Mouse (Mus musculus) thymus, adult 18-20 months (tissue): Measurements from ENCODE around the gene Foxd2.
A peak's percentile ranks its signal among the peaks of the same experiment; 100 is the strongest.

Experiments used
- DNase-seq, 2 experiments: peaks; one replicate each; pipeline ENCODE4 v3.0.0; 2022; ENCODE audit warnings: mixed read lengths in 2 of 2

The Foxd2 gene

DNA sequence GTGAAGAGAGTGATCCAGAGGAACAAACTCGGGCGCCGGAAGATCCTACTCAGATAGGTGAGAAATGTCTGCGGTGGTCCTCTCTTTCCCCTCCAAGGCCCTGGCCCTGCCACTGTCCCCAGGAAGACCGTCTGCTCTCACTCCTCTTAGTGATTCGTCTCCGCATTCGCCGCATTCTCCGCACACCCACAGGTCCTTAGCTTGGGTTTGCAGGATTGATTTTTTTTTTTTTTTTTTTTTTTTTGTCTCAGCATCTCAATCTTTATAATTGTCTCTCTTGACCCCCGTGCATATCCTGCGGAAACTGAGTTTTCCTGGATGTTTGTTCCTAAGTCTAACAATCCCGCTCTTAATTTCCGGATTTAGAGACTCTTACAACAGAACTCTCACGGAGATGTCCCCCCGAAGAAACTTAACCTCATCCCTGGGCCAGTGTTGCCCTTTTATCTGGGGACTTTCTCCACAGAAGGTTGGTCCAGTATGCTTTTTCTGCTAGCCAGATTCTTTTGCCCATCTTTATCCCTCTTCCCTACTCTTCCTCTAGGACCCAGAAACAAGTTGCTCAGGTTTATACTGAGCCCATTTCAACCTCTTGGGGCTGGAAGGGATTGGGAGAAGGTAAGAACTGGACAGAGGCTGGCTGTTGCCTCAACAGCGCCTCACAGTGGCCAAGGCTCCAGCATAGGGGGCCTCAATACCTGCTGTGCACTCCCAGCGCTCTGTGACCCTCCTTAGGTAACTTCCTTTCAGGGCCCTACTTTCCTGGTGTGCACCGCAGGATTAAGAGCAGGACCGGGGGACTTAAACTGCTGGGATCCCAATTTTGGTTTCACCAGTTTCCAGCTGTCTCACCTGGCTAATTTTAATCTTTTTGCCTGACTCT, 1.2 kb upstream of the Foxd2 start:
- DNase-seq: peak; percentile 28 to 37

DNA sequence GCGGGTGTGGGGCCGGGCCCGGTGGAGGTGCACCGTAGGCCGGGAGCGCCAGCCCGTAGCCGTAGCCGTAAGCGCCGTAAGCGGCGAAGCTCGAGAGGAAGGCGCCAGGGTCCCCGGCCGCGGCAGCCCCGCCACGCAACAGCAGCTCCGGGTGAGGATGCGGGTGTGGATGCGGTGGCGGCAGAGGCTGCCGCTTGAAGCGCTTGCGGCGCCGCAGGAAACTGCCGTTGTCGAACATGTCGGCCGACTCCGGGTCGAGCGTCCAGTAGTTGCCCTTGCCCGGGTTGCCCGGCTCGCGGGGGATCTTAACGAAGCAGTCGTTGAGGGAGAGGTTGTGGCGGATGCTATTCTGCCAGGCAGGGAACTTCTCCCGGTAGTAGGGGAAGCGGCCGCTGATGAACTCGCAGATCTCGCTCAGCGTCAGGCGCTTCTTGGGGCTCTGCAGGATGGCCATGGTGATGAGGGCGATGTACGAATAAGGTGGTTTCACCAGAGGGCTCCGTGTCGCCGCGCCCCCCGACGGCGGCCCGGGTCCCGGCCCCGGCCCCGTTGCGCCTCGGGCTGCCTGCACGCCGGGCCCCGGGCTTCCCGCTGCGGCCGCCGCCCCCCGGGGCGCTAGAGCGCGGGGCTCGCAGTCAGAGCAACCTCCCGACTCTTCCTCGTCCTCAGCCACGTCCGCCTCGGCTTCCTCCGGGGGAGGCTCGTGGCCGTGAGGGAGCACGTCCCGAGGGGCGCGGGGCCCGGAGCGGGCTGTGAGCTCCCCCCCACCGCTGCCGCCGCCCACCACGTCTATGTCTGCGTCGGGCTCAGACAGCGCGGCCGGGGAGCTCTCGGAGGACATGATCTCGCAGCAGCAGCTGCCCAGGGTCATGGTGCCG, 483 bp downstream of the Foxd2 start:
- DNase-seq: peak; percentile 36 to 58

DNA sequence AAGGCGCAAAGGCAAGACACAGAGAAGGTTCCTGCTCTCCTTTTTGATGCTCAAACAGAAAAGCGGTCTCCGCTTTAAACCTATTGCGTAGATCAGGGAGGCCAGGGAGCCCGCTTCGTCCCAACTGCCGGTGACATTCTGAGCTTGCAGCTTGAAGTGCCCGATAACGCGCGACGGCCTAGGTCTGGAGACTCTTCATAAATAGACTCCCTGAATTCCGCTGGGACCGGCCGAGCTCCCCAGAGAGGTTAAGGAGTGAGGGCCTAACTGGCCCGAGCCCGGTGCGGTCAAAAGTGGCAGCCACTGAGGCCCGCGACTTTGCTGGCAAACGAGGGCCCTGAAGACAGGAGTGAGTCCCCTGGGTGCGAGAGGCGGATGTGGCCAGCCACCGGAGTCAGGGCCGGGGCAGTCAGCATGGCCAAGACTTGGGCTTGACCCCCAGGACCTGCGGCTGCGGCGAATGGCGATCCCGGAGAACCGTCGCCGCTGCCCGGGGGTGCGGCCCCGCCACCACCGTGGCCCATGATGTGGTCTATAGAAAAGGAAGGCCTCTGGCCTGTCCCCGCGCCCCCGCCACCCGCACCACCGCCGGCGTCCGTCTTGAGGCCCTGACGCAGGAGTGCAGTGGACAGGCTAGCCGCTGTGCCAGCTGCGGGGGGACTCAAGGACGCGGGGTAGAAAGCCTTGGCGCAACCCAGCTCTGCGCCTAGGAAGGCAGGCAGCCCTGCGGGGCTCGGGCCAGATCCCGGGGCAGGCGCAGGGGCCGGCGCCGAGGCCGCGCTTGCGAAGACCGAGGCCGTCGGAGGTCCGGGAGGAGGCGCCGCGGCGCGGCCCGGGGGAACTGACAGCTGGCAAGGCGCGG, 1.4 kb downstream of the Foxd2 start:
- no peak for DNase-seq

DNA sequence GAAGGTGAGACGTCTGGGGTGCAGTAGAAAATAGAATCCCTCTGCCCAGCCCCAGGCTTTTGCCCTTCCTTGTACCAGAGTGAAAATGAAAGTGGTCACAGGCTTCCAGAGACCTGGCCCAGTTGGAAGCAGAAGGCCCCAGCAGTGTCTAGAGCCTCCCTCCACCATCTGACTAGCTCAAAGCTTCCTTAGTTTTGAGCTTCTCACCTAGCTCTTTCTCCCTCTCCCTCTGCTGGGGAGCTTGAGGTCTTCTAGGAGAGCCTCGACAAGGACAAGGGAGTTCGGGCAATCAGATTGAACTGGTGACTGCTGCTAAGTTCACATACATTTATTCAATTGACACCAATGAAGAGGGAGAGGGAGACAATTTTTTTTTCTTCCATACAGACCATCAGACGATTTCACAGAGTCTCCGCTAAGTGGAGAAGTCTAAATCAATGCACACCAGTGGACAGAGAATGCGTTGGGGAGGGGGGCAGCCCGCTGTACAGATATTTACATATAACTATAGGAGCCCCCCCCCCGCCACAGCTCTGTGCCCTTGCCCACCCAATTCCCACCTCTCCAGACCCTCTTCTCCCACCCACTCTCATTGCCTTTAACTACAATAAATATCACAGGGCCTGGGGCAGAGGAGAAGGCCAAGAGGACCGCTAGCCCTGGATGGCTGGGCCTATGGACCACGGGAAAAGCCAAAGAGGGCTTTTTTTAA, 2.5 kb downstream of the Foxd2 start:
- DNase-seq: no peak

DNA sequence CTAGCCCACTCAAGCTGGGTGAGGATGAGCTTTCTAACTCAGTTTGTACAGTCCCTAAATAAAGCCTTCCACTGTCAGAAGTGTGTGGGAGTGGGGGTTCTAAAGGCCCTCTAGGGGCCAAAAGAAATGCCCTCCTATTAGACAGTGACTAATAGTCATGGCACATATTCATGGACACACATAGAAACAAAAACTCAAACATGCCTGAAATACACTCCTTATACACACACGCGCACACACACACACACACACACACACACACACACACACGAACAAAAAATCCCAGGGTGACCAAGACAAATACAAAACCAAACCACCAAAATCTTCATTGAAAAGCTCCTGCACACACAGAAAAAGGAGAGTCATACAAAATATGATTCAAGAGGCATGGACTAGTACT, 3.2 kb downstream of the Foxd2 start:
- DNase-seq: no peak

DNA sequence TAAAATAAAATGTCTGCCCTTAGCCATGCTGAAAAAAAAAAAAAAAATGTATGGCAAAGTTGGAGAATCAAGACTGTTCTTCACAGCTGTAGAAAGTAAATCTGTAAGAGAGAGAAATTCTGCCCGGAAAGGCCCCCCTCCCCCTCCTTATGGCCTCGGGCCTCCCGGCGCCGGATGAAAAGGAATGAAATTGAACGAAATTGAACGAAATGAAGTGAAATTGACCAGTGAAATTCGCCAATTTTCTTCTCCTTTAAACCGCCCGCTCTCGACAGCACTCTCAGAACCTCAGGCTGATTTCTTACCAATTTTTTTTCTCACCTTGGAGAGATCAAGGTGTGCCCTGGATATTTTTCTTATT, 5.3 kb downstream of the Foxd2 start:
- DNase-seq: no peak

DNA sequence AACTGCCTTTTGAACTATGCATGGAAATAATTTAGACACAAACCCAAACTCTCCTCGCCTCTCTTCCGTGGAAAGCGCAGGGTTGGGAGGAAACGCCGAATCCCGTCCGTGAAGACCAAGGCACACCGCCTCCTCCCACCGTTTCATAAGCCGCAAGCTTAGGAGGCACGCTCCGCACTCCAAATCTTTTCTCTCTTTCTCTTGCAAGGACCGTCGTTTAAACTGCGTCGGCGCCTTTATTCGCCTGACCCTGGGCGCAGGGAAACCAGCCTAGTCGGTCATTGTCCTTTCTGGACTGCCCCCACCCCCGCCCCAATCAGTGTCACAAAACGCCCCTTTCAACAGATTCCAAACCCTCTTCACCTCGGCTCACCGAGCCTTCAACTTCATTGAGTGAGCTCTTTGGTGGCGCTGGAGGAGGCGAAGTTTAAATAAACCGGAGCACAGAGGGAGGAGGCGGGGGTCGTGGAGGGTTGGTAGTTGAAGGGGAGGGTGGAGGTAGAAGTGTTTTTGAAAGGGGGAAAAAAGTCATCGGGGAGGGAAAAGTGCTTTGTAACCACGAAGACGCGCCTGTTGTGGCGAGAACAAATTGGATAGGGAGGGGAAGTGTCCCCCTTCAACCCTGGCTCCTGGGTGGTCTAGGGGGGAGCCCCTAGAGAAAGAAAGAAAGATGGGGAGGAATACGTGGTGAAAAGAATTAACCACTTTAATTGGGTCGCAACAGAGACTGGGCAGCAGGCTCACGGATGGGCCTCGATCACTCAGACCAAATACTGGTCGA, 5.8 kb downstream of the Foxd2 start:
- DNase-seq: no peak

DNA sequence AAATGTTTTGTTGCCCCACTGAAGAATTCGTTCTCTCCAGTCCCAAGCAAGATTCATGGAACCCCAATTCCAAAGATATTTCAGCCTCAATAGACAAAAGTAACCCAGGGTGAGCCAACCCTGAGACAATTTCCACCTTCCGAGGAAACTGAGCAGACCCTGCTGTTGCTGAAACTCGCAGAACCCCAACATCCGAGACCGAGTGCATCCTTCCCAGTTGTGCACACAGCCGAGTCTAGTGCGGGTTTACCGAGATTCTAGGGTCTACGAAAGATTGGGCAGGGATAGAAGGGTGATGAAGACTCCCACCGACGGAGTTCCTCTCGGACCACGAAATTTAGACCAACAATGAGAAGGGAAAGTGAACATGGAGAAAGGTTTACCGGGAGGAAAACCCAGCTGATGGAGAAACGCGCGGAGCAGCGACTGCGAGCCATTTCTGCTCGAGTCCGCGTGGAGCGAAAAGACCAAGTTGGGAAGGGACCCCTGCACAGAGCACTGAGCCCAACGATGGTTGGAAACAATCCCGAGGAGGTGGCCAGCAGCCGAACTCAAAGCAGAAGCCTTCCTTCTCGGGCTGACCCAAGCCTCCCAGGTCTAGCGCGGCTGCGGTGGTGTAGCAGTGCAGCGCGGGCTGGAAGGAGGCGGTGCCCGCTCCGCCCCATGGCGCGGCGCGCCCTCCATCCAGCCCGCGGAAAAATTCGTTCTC, 6.9 kb downstream of the Foxd2 start:
- DNase-seq: no peak

DNA sequence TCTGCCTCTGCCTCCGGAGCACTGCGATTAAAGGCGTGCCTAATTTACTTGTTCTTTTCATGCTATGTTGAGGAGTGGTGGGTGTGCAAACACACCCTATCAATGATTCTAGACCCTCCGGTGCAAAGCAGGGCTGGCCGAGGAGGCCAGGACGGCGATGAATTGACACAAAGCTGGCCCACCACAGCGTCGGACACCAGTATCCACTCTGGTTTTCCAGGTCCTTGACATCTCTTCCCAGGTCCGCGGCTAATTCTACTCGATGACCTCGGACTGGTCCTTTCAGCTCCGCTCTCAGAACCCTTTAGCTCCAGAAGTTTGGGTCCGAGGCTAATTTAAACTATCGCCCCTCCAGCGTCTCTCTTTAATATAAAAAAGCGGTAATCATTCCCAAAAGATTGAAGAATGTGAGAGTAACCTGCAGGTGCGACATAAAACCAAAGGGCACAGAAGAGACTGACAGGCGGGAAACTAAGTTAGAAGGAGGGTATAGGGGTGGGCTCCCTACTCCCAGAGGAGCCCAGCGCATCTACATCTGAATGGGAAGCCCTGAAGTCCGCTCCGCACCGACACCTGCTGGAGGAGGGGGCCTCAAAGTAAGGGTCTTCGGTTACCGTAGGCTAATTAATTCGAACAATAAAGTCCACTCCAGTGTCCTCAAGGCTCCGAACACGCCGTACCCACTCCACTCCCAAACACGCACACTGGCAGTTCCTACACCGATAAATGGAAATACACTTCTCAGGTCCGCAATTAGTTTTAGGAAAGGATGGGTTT, 7.6 kb downstream of the Foxd2 start:
- DNase-seq: no peak

DNA sequence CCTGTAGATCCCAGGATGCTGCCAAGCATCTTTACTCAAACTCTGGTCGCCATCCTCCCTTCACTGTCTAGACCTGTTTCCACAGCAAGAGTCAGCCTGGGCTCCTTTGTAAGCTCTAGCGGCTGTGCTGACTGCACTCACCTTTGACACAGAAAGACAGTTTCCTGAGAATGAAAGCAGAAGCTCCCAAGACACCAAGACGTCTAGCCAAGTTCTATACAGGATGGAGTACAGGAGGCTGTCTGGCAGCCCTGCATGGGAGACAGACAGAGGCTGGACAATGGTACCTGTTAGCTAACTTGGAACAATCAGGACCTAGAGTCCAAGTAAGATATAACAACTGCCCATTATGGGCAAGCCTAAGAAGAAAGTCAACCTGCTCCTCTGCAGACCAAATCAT, 8.8 kb downstream of the Foxd2 start:
- DNase-seq: no peak

DNA sequence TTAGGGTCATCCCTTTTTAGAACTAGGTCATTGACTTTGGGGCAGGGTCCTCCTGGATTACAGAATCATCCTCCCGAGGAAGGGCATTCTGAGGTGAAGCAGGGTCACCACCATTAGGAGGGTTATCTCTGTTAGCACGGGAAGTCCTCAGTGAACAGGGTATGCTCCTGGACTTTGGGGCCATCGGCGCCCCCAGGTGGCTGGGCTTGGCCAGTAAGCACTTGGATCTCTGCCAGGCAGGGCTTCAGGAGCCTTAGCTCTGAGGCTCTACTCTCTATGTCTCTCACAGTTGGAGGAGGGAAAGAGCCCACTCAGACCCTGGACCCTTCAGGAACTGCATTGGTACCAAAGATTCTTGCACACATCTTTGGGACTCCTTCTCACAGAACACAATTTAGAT, 10.8 kb downstream of the Foxd2 start:
- DNase-seq: no peak

DNA sequence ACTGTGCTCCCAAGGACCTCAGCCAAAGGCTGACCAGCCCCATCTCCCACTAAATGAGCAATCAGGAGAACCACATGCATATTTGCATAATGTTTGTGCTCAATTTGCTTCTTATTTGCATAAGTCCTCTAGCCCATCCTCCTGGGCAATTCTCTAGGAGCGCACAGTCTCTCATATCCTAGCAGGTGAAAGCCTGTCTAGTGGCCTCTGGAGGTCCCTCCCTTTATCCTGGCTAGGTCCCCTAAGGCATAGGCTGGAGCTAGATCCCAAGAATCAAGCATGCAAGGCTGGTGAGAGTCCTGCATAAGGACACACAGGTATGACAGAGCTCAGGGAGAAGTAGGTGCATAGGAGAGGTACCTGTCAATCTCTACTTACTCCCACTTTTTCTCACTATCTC, 26.4 kb downstream of the Foxd2 start:
- no peak for DNase-seq

DNA sequence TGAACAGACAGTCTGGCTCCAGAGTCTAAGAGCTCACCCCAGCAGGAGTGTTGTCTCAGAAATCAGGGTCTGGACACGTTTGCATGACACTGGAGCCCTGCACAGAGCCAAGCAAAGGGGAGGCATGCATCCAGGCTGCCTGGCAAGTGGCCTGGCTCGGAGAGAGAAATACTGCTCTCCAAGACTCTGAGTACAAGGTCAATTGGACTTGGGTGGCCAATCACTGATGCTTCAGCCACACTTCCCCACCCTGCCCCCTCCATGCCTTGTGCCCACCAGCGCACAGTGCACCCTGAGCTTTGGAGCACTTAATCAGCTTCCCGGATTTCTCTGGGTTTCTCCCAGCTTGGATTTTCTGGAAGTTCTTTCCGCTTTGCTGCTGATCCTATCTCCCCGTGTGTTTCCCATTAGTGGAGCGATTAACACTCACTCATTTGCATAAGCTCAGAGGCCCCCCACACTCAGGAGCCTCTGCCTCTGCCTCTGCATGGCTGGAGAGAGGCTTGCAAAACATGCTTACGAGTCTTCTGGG, 32.2 kb downstream of the Foxd2 start:
- no peak for DNase-seq

DNA sequence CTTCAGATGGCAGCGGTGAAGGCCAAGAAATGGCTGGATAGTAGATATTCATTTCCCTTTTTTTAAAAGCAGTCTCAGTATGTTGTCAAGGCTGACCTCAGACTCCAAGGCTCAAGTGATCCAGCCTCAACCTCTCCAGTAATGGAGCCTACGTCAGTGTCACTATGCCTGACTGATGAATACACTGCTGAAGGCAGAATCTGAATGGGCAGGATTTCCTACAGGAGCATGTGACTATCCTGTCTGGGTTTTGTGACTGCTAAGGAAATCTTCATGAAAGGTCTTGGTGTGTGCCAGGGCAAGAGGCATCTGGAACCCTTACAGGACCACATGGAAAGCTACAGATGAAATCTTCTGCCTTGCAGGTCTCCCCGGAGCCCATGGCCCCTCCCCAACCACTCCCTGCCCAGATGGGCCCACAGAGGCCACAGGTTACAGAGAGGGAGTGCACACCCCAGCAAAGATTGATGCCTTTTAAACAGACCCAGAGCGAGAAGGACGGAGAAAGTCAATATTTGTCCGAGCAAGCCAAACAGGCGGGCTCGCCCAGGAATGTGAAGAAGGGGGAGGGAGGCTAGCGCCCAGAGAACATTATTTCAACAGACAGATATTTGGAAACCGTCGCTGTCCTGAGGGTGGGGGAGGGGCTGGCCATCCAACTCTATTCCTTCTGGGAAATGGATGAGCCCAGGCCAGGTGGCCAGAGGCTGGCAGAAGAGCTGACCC, 38.7 kb downstream of the Foxd2 start:
- no peak for DNase-seq

DNA sequence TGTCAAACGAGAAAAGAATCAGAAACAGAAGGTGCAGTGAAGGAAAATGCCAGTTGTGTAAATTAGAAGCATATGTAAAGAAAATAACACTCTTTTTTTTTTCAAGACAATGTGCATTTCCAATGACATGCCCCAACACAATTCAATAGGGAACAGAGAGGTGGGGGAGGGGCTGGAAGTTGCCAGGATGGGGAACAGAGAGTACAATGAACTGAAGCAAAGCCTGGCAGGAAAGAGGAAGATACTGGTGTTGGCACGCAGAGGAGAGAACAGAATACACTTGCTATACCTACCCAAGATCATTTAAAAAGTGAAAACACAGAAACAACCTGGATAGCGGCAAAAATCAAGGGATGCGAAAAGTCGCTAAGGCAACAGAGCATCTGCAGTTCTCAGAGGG, 45.5 kb downstream of the Foxd2 start:
- no peak for DNase-seq

DNA sequence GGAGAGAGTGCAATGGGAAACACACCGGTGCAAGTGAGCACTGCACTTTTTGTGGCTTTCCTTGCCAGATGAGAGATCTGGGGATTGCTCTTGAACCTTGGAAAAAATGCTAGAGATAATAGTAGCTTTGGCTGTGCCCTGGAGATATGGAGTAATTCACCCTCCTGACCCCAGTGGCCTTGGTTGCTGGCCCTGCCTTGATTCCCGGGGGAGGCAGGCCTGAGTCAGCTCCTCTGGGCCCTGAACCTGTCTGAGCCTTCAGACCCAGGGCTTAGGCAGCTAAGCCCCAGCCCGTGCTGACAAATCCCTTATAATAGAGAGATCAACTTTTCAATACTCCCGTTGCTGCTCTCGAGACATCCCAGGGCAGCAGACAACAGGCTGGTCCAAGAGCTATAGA, 50.2 kb downstream of the Foxd2 start:
- no peak for DNase-seq
